Mouse (Mus musculus): ENCODE results near the gene Gm49321. TPM values are rescaled to one million over a fixed set of nuclear protein-coding genes. Genes with fewer than 3 reads are reported as not detected.
A peak's percentile ranks its signal among the peaks of the same experiment; 100 is the strongest.

The Gm49321 gene
- not detected in 3 replicates for total RNA-seq (2017)

- ATAC-seq (replicated peaks; ENCODE audit: insufficient number of reproducible peaks, low FRiP score, low TSS enrichment, poor library complexity, severe bottlenecking), result no peak
Observed at GRCm38 (mm10) chr12:73937353-73937752, at the start of gene Gm49321. TSS of gene Gm49321 (plus strand) at chr12:73937653.

- no peak for ATAC-seq (replicated peaks; ENCODE audit: insufficient number of reproducible peaks, low FRiP score, low TSS enrichment, poor library complexity, severe bottlenecking)
Observed at GRCm38 (mm10) chr12:73888003-73888783, 49.3 kb upstream of the Gm49321 start.

DNA sequence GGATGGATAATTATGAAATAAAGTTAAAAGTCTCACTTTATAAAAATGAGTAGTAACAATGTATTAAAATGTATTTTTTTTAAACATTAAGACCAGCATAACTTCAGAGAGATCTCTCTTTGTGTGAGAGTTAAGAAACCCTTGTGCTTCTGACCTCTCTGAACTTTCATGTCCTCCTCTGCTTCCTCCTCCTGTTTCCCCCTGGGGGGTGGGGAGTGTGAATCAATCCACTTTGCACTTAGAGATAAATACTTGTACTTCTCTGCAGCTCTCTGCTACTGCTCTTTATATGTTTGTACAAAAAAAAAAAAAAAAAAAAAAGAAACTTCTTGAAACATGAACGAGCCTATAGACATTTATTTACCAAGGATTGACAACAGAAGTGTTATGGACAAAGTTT, 47.9 kb upstream of the Gm49321 start:
- 0 out of 2 replicates have a peak, but pooled peaks have one; percentile 43 for ATAC-seq (replicated peaks; ENCODE audit: insufficient number of reproducible peaks, low FRiP score, low TSS enrichment, poor library complexity, severe bottlenecking)

- ATAC-seq (replicated peaks; ENCODE audit: insufficient number of reproducible peaks, low FRiP score, low TSS enrichment, poor library complexity, severe bottlenecking), result no peak
Observed at GRCm38 (mm10) chr12:73890086-73890485, 47.4 kb upstream of the Gm49321 start.

DNA sequence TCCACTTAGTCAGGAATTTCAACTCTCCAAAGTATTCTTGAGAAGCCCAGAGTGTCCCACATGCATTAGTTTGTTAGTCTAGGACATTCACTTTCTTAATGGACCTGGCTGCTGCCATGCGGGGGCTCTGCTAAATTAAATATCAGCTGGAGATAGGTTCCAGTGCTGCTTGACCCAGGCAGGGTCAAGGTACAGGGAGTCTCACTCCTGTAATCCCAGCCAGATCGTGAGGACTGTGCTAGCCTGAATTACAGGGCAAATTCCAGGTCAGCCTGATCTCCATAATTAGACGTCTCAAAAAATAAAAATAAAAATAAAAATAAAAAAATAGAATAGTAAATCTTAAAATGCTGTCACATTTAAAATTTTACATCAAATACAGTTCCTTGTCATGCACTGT, 44.8 kb upstream of the Gm49321 start:
- ATAC-seq (replicated peaks; ENCODE audit: insufficient number of reproducible peaks, low FRiP score, low TSS enrichment, poor library complexity, severe bottlenecking), result no peak

DNA sequence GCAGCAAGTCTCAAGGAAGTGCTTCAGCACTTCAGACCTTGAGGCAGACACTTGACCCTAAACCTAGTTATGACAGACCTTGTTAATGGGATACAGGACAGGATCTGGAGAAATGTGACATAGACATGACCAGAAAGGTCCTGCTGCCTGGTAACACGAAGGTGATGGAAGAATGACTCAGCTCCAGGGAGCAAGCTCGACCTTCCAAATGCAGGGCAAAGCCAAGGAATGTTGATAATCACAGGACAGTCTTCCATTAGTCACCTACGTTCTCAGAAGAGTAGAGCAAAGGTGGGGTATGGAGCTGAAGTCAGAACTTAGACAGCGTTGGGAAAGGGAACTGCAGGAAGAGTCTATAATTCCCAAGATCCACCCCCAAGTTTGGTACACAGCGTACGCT, 42.6 kb upstream of the Gm49321 start:
- no peak for ATAC-seq (replicated peaks; ENCODE audit: insufficient number of reproducible peaks, low FRiP score, low TSS enrichment, poor library complexity, severe bottlenecking)

DNA sequence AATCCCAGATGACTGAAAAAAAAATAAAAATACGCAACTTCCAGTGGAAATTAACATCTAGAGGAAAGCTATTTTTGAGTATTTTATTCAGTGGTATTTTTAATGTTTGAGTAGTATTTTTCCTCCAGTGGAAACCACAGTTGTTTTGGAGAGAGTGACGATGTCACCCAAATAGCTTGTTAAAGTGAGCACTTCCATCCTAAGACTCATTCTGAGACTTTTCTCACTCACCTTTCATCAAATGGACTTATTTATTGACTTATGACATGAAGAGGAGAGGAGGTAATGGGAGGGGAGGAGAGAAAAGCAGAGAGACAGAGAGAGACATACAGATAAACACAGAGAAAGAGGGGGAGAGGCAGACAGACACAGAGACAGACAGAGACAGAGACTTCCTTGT, 41.8 kb upstream of the Gm49321 start:
- ATAC-seq (replicated peaks; ENCODE audit: insufficient number of reproducible peaks, low FRiP score, low TSS enrichment, poor library complexity, severe bottlenecking), result no peak

GRCm38 (mm10) chr12:73896471-73896870, 41.0 kb upstream of the Gm49321 start:
- ATAC-seq (replicated peaks; ENCODE audit: insufficient number of reproducible peaks, low FRiP score, low TSS enrichment, poor library complexity, severe bottlenecking), result no peak

DNA sequence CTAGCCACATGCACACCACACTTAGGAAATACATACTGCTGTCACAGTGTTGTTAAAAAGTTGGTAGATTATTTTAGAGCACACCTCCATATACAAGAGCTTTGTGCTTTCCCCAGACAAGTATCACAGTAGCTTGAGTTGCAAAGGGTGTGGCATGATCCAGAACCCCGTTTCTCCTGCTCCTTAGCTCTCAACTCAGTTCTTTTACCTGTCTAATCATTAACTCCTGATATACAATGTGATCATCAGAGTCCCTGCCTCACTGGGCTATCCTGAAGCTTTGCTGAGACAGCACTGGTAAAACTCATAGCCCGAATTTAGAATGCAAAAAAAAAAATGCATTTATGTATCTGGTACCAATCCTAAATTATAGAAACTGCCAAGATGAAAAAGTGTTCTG, 39.2 kb upstream of the Gm49321 start:
- ATAC-seq (replicated peaks; ENCODE audit: insufficient number of reproducible peaks, low FRiP score, low TSS enrichment, poor library complexity, severe bottlenecking), result no peak

DNA sequence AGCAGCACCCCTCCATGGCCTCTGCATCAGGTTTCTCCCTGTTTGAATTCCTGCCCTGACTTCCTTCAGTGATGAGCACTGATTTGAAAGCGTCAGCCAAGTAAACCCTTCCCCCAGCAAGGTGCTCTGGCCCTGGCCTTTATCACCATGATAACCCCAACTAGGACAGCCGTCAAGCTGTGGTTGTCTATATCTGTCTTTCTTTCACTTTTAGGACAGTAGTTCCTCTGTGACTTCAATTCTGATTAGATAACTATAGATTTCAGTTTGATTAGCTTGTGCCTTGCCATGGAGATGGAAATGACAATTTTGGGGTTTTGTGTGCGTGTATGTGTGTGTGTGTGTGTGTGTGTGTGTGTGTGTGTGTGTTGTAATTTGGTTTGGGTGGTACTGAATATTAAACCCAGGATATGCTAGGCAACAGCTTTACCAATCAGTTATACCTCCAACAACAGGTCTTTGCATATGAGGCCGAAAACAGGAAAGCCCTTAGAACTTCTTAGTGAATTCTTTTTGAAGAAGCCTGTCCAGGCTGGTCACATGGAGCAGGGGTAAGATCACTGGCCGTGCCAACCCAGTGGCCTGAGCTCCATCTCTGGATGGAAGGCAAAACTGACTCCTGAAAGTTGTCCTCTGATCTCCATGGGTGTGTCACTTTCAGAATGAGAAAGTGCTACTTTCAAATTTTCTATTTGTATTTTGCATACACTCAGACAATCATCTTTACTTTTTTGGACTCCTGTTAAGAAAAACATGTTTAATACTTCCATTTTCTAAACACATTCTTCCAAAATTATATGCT, 33.1 kb upstream of the Gm49321 start:
- ATAC-seq (replicated peaks; ENCODE audit: insufficient number of reproducible peaks, low FRiP score, low TSS enrichment, poor library complexity, severe bottlenecking), result no peak

- no peak for ATAC-seq (replicated peaks; ENCODE audit: insufficient number of reproducible peaks, low FRiP score, low TSS enrichment, poor library complexity, severe bottlenecking)
Observed at GRCm38 (mm10) chr12:73905041-73905440, 32.4 kb upstream of the Gm49321 start.

- ATAC-seq (replicated peaks; ENCODE audit: insufficient number of reproducible peaks, low FRiP score, low TSS enrichment, poor library complexity, severe bottlenecking), result no peak
Observed at GRCm38 (mm10) chr12:73905555-73905954, 31.9 kb upstream of the Gm49321 start.

GRCm38 (mm10) chr12:73907079-73907672, 30.3 kb upstream of the Gm49321 start:
- no peak; the same call in 1 of the 2 replicates for ATAC-seq (replicated peaks; ENCODE audit: insufficient number of reproducible peaks, low FRiP score, low TSS enrichment, poor library complexity, severe bottlenecking)

DNA sequence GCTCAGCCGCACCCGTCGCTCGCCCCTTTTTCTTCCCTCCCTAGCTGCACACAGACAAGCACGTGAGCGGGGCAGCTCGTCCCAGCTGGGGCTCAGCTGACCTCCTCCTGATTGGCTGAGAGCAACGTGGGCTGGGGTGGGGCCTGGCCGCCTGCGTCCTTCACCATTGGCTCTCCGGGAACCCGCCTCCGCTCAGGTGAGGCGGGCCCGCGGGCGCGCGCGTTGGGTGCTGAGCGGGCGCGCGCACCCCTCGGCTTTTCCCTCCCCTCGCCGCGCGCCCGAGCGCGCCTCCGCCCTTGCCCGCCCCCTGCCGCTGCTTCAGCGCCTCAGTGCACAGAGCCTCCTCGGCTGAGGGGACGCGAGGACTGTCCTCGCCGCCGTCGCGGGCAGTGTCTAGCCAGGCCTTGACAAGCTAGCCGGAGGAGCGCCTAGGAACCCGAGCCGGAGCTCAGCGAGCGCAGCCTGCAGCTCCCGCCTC, 29.7 kb upstream of the Gm49321 start:
- ATAC-seq (replicated peaks; ENCODE audit: insufficient number of reproducible peaks, low FRiP score, low TSS enrichment, poor library complexity, severe bottlenecking), result peak; percentile 99

GRCm38 (mm10) chr12:73908274-73909012, 29.0 kb upstream of the Gm49321 start:
- no peak for ATAC-seq (replicated peaks; ENCODE audit: insufficient number of reproducible peaks, low FRiP score, low TSS enrichment, poor library complexity, severe bottlenecking)

GRCm38 (mm10) chr12:73909013-73909575, 28.4 kb upstream of the Gm49321 start:
- ATAC-seq (replicated peaks; ENCODE audit: insufficient number of reproducible peaks, low FRiP score, low TSS enrichment, poor library complexity, severe bottlenecking), result no peak

DNA sequence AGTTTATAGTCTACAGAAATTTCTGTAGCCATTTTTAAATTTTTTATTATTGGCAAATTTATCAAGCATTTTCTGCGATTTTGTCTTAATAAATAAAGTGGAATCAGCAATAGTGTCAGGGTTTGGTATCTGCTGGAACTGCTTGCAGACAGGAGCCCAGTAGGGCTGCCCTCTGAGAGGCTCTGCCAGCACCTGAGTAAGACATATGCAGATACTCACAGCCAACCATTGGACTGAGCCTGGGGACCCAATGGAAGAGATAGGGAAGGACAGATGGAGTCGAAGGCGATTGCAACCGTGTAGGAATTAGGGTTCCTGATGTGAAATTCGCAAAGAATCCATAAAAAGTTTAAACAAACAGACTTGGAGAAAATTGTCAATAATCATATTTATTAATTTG, 19.0 kb upstream of the Gm49321 start:
- ATAC-seq (replicated peaks; ENCODE audit: insufficient number of reproducible peaks, low FRiP score, low TSS enrichment, poor library complexity, severe bottlenecking), result no peak

DNA sequence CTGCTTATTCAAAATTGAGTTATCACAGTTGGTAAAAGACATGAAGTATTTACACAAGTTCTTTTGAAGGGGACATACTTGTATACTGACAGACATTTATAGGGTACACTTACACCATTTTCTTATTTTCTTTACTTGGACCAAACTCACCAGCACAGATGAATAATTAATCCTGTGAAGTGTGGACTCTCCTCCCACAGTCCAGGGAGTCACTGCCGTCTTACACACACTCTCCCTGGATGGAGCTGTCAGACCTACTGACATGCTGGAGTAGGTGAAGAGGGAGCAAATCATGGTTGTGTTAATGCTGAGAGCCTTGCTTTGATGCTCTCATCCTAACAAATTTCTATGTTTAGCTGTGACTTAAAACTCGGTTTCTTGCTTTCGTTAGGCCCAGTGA, 7.2 kb upstream of the Gm49321 start:
- no peak for ATAC-seq (replicated peaks; ENCODE audit: insufficient number of reproducible peaks, low FRiP score, low TSS enrichment, poor library complexity, severe bottlenecking)

Data from monocyte, adult 5-6 weeks (primary cell).